Mouse (Mus musculus) splenic B cell, adult 2 months (primary cell): ENCODE measurements around the gene Rbsn.

Source experiments
- DNase-seq: peaks from one replicate; pipeline ENCODE4 v3.0.0-alpha.2; 2011; ENCODE audit warnings: low read depth, low spot score
- H3K27me3 ChIP-seq: 2 replicates; pipeline ENCODE4 v1.6.1; 2012; ENCODE audit warnings: mild to moderate bottlenecking, low read length, moderate library complexity, mixed read lengths; ENCODE audit not compliant: control insufficient read depth, poor library complexity, insufficient read depth, severe bottlenecking
- H3K36me3 ChIP-seq: 2 replicates; pipeline ENCODE4 v1.6.1; 2012; ENCODE audit warnings: mild to moderate bottlenecking, low read length, moderate library complexity, mixed read lengths; ENCODE audit not compliant: control insufficient read depth, poor library complexity, insufficient read depth, severe bottlenecking

Rbsn gene

GRCm38 (mm10) chr6:92222021-92222420 is 7.3 kb upstream of the Rbsn start:
- Histone ChIP-seq H3K27me3 (no peaks in the 10 kb centered on the region), H3K36me3 (no peaks in the 10 kb centered on the region)
- DNase-seq: no peak

- Histone ChIP-seq H3K36me3 (no peaks in the 10 kb centered on the region), H3K27me3 (no peaks in the 10 kb centered on the region)
- no peak for DNase-seq
Measured at GRCm38 (mm10) chr6:92221604-92222003, 6.9 kb upstream of the Rbsn start.

DNA sequence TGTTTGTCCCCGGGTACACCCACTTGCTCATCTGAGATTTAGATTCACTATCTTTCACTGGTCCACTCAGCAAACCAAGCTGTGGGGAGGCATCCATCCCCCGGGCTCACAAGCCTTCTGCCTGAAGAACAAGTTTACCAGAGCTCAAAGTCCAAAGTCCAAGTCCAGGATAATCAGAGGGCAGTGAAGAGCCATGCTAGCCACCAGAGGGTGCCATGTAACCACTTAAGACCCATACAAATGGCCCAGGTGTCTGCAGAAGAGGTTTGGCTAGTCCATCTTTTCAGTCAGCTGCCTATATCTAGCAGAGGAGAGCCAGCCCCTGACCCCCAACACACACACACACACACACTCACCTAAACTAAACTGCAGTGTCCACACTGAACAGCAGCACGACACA is 4.7 kb upstream of the Rbsn start:
- no peaks in the 10 kb centered on the region for H3K27me3 ChIP-seq
- H3K36me3 ChIP-seq: no peaks in the 10 kb centered on the region
- peak; percentile 72 for DNase-seq

DNA sequence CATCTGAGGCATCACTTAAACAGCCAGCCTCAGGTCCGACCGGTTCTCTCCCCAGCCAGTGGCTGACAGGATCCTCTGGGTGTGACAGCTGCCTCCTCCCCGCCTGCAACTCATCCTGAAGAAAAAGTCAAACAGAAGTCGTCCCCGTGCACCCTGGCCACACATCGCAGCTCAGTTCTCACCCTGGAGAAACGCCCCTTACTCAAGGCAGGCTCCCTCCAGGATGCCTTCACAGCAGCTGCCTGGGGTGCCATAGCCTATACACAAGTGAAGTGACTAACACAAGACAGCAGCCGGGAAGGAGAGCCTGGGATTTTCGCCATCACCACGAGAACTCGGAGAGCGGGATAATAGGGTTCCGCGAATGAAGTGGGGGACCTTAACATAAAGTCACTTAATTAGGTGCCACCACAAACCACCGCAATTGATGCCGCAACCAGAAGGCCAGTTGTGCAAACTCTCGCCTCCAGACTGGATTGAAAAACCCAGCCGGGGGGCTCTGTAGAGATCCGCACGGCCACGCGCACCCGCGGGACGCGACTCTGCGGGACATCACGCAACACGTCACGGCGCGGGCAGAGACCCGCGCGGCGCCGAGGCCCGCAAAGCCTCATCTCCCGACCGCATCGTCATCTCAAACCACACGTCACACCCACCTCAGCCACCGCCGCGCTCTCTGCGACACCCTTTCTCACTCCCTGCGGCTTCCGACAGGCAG is 511 bp downstream of the Rbsn start:
- Histone ChIP-seq H3K36me3 (peaks cover 10% of the 10 kb centered on the region; the same call in 1 of the 2 replicates), H3K27me3 (no peaks in the 10 kb centered on the region)
- DNase-seq: peak; percentile 5

- peaks cover 5% of the 10 kb centered on the region; the same call in 1 of the 2 replicates for H3K36me3 ChIP-seq
- no peak for DNase-seq
- H3K27me3 ChIP-seq: no peaks in the 10 kb centered on the region
Measured at GRCm38 (mm10) chr6:92199414-92199813, 15.3 kb downstream of the Rbsn start.

DNA sequence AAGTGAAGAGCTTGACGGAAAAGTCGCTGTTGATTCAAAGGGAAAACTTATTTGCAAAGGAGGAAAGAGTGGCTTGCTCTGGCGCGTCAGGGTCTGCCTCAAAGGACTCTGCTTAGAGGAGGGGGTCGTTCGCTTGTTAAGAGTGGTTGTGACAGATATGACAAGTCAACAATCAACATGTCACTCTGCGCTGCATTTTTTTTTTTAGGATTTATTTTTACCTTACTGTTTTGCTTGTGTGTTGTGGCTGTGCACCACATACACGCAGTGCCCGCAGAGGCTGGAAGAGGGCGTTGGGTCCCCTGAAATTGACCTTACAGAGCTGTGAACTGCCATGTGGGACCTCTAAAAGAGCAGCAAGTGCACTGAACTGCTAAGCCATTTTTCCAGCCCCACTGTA is 30.5 kb downstream of the Rbsn start:
- H3K27me3 ChIP-seq: no peaks in the 10 kb centered on the region
- DNase-seq: peak; percentile 43
- no peaks in the 10 kb centered on the region; the same call in 1 of the 2 replicates for H3K36me3 ChIP-seq

DNA sequence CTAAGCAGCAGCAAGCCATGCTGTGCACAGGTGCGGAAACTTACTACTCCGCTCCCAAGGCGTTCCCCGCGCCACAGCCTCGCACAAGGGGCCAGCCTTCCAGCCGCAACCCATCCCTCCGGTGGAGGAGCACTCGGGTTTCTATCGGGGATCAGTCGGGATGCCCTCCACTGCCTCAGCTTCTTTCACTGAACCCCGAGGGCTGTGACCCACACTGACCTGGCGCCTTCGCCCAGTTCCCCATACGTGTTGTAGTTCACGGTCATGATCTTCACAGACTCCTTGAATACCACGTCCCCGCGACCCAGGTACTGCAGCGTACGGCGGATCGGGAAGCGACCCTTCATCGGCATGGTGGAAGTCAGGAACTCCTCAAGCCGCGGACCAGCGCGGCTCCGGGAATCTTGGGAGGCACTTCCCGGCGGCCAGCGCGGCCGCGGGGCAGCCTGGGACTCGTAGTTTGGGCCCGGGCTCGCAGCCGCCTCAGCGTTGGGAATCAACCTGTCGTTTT is 31.0 kb downstream of the Rbsn start, which contains the start of gene Mrps25:
Gene Mrps25 (minus strand): TSS at position 413 of the 511 bp plus-strand sequence.
- DNase-seq: peak; percentile 44

GRCm38 (mm10) chr6:92176450-92176849 is 38.3 kb downstream of the Rbsn start:
- H3K36me3 ChIP-seq: peaks cover 5% of the 10 kb centered on the region
- DNase-seq: no peak
- no peaks in the 10 kb centered on the region for H3K27me3 ChIP-seq

More for the DNA sequence above, 31.0 kb downstream of the Rbsn start, which contains the start of gene Mrps25:
- Histone ChIP-seq H3K27me3 (no peaks in the 10 kb centered on the region), H3K36me3 (no peaks in the 10 kb centered on the region)

GRCm38 (mm10) chr6:92162724-92163123 is 52.0 kb downstream of the Rbsn start:
- no peaks in the 10 kb centered on the region for H3K27me3 ChIP-seq
- no peak for DNase-seq
- H3K36me3 ChIP-seq: peaks cover 21% of the 10 kb centered on the region

DNA sequence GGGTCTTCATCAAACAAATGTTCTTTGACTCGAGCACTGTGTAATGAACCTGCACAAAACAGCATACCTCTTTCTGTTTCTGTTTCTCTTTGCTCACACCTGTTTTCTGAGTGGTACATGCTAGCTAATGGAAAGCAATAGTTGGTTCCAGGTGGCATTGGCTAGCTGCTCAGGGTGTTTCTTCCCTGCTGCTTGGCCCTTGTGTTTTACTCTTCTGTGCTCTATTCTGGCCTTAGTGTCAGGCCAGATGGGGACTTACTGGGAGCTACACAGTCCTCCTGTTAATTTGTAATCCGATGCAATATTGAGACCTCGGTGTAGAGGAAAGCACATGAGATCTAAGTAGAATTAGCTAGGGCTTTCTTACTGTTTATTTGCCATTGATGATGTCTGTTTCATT is 55.9 kb downstream of the Rbsn start:
- peaks cover 31% of the 10 kb centered on the region for H3K36me3 ChIP-seq
- no peak for DNase-seq
- no peaks in the 10 kb centered on the region for H3K27me3 ChIP-seq

DNA sequence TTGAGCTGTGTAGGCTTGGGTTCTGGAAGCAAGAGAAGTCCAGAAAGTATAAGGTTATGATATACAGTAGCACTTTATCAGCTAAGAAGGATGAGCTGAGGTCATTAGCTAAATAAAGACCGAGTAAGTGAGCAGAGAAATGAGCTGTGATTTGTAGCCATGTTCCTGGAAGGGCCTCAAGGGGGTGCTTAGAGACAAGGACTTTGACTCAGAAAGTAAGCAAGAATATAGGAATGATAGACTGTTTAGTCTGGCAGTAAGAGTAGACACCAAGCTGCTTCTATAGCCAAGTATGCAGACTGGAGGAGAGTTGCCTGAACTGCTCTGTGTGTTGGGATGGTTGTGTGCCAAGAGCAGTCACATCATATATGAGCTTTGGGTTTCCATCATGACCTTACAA is 61.0 kb downstream of the Rbsn start:
- peaks cover 22% of the 10 kb centered on the region for H3K36me3 ChIP-seq
- no peaks in the 10 kb centered on the region for H3K27me3 ChIP-seq
- DNase-seq: no peak

GRCm38 (mm10) chr6:92145881-92146280 is 68.8 kb downstream of the Rbsn start:
- Histone ChIP-seq H3K36me3 (peaks cover 2% of the 10 kb centered on the region; the same call in 1 of the 2 replicates), H3K27me3 (no peaks in the 10 kb centered on the region)
- no peak for DNase-seq
